Mouse (Mus musculus): ENCODE measurements around the gene Tomm34.

DNA sequence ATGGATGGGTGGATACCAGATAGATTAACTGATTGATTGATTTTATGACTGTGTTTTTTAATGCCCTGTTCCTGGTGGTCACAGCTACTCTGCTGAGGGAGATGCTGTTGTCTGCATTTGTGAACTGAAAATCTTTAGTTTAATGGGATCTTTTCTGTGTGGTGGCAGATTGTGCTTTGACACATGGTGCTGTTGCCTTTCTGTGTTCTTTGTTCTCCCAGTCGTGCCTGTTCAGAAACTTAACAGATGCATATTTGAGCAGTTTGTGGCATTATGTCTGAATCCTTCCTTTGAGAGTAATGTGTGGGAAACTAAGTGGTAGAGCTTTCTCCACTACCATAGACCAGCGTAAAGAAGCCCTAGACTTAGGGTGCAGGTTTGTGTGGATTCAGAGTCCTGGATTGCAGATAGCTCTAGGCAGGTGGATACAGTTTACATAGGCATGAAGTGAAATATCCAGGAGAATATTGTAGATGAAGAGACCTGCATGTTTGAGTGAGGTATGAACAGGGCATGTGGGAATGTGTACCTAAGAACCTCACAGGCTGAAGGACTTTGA lies 62.9 kb downstream of the Tomm34 start:
- TF ChIP-seq POLR2A (IDR thresholded peaks at IDR 0.05; ENCODE audit: low read depth, low read length) = no peak
- no peak for TF ChIP-seq CTCF (IDR thresholded peaks at IDR 0.05; ENCODE audit: extremely low read depth, insufficient read length, insufficient replicate concordance, low read depth, low read length)
